13 mouse cellular contexts compared by ENCODE assay signal in the genomic region with DNA sequence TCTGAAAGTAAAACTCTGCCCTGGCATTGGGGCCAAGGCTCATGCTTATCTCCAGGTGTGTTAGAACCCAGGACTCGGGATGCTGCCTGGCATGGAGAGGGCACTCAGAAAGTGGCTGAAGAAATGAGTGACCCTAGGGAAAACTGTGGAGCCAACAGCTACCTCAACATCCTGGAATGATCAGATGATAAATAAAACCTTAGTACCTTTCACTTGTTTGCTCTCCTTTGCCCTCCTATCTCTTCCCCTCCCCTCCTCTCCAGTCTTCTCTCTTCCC.
DNase-seq lines count a peak whose midpoint lies in the region; ATAC-seq and TF ChIP-seq lines count a peak whose summit lies in the region.
"Had no signal": no experiment of that assay in that cellular context is flagged by ENCODE, and none has a peak within 500 bp of the region (broad histone marks: within the 10 kb centered on the region; RNA-seq: fewer than 3 reads in every experiment).

No protein-coding gene starts in this region.

- TF ChIP-seq CTCF in layer of hippocampus, adult 2 months (conservative IDR thresholded peaks at IDR 0.05), result no peak

- no peak overlapping the region for H3K4me3 ChIP-seq in layer of hippocampus, adult 2 months
- H3K4me3 ChIP-seq in embryonic facial prominence, embryonic 14.5 days (ENCODE audit: low read depth, low read length), result no peak overlapping the region
- H3K4me3 ChIP-seq in hindbrain, embryonic 11.5 days (ENCODE audit: low read depth, low read length), result no peak overlapping the region
- no peak overlapping the region for H3K4me3 ChIP-seq in midbrain, embryonic 13.5 days (replicated peaks)

- no peaks in the 10 kb centered on the region; the same call in 1 of the 2 replicates for H3K4me1 ChIP-seq in embryonic facial prominence, embryonic 14.5 days (ENCODE audit: control insufficient read depth, insufficient read depth, low read length)
- H3K4me1 ChIP-seq in hindbrain, embryonic 11.5 days (replicated peaks; ENCODE audit: control insufficient read depth, insufficient read depth, low read length), result peaks cover 10% of the 10 kb centered on the region
- peaks cover 31% of the 10 kb centered on the region for H3K4me1 ChIP-seq in midbrain, embryonic 13.5 days (replicated peaks)

- no peaks in the 10 kb centered on the region for H3K36me3 ChIP-seq in embryonic facial prominence, embryonic 14.5 days (ENCODE audit: control insufficient read depth, insufficient read depth, low read length)
- H3K36me3 ChIP-seq in hindbrain, embryonic 11.5 days (ENCODE audit: control insufficient read depth, insufficient read depth, low read length), result no peaks in the 10 kb centered on the region
- no peaks in the 10 kb centered on the region for H3K36me3 ChIP-seq in midbrain, embryonic 13.5 days

- no peaks in the 10 kb centered on the region for H3K27me3 ChIP-seq in embryonic facial prominence, embryonic 14.5 days (replicated peaks; ENCODE audit: control insufficient read depth, insufficient read depth, low read length)
- H3K27me3 ChIP-seq in hindbrain, embryonic 11.5 days (ENCODE audit: control insufficient read depth, insufficient read depth, low read length), result no peaks in the 10 kb centered on the region
- no peaks in the 10 kb centered on the region for H3K27me3 ChIP-seq in midbrain, embryonic 13.5 days
- H3K27me3 ChIP-seq: CH12.LX had no signal

- H3K9ac ChIP-seq in embryonic facial prominence, embryonic 14.5 days (ENCODE audit: low read depth, low read length), result no peak overlapping the region
- H3K9ac ChIP-seq in hindbrain, embryonic 11.5 days (ENCODE audit: low read depth, low read length), result no peak overlapping the region
- no peak overlapping the region for H3K9ac ChIP-seq in midbrain, embryonic 13.5 days (replicated peaks)
- H3K9ac ChIP-seq: lung, embryonic 14.5 days had no signal

- peak overlapping the region; percentile 78 for H3K27ac ChIP-seq in layer of hippocampus, adult 2 months
- no peak overlapping the region for H3K27ac ChIP-seq in embryonic facial prominence, embryonic 14.5 days (replicated peaks; ENCODE audit: low read depth, low read length)
- H3K27ac ChIP-seq in hindbrain, embryonic 11.5 days (ENCODE audit: low read depth, low read length), result no peak overlapping the region
- H3K27ac ChIP-seq in midbrain, embryonic 13.5 days, result peak overlapping the region; percentile 48; the same call in 1 of the 2 replicates

- H3K4me2 ChIP-seq in embryonic facial prominence, embryonic 14.5 days (ENCODE audit: low read depth, low read length), result no peak overlapping the region
- no peak overlapping the region for H3K4me2 ChIP-seq in hindbrain, embryonic 11.5 days (replicated peaks; ENCODE audit: low read depth, low read length)
- H3K4me2 ChIP-seq in midbrain, embryonic 13.5 days (replicated peaks), result no peak overlapping the region
- H3K4me2 ChIP-seq: liver, embryonic 11.5 days; lung, embryonic 14.5 days had no signal

- ATAC-seq in embryonic facial prominence, embryonic 14.5 days (ENCODE audit: low read depth), result peak; percentile 4; the same call in 1 of the 2 replicates
- ATAC-seq in hindbrain, embryonic 11.5 days (ENCODE audit: low FRiP score), result peak; percentile 12; the same call in 1 of the 2 replicates
- peak; percentile 21; the same call in 1 of the 2 replicates for ATAC-seq in midbrain, embryonic 13.5 days

- WGBS in embryonic facial prominence, embryonic 14.5 days, result 42% methylated on average over 1 of the region's 1 CpGs
- 44% methylated on average over 1 of the region's 1 CpGs for WGBS in hindbrain, embryonic 11.5 days
- 13% methylated on average over 1 of the region's 1 CpGs for WGBS in midbrain, embryonic 13.5 days

- no peaks in the 10 kb centered on the region for H3K9me3 ChIP-seq in embryonic facial prominence, embryonic 14.5 days (ENCODE audit: control insufficient read depth, low read length)
- H3K9me3 ChIP-seq in hindbrain, embryonic 11.5 days (ENCODE audit: control insufficient read depth, low read length), result no peaks in the 10 kb centered on the region
- no peaks in the 10 kb centered on the region for H3K9me3 ChIP-seq in midbrain, embryonic 13.5 days

- DNase-seq in layer of hippocampus, adult 2 months (ENCODE audit: low spot score in 2 of 2), result no peak
- DNase-seq in layer of hippocampus, adult 9-10 months (ENCODE audit: low spot score), result no peak
- no peak for DNase-seq in embryonic facial prominence, embryonic 14.5 days (ENCODE audit: low spot score)
- no peak for DNase-seq in hindbrain, embryonic 11.5 days (ENCODE audit: low spot score)
- DNase-seq in adrenal gland, postnatal 10 days, result no peak
- no peak for DNase-seq in kidney, adult 8-10 months
- no peak for DNase-seq in kidney, postnatal 25 days
- DNase-seq: gastrocnemius, postnatal 25 days; thymus, postnatal 25 days had no signal

Comparison
In these comparisons a context has a peak if more than half of its experiments do, and no peak if none do; other contexts are left out.
1. H3K27ac ChIP-seq: peak in layer of hippocampus, adult 2 months (single experiment) and midbrain, embryonic 13.5 days (single experiment); none in embryonic facial prominence, embryonic 14.5 days (single experiment) and hindbrain, embryonic 11.5 days (single experiment).
2. Peak in every context shown above with its lines, with median percentiles within 50 percentile points of each other: ATAC-seq.